8 mouse cellular contexts compared by ENCODE assay signal in genomic region chr11:120312069-120312468, GRCm38 (mm10). TPM values are rescaled to one million over a fixed set of nuclear protein-coding genes. Genes with fewer than 3 reads are reported as not detected.
DNase-seq lines count a peak whose midpoint lies in the region; ATAC-seq and TF ChIP-seq lines count a peak whose summit lies in the region.
"Had no signal": no experiment of that assay in that cellular context is flagged by ENCODE, and none has a peak within 500 bp of the region (broad histone marks: within the 10 kb centered on the region; RNA-seq: fewer than 3 reads in every experiment).

No protein-coding gene starts in this region.

- H3K27me3 ChIP-seq in heart, embryonic 16.5 days (ENCODE audit: control insufficient read depth, insufficient read depth, low read length), result no peaks in the 10 kb centered on the region
- H3K27me3 ChIP-seq in E14TG2a.4 (ENCODE audit: insufficient read depth, low read length), result peaks cover 24% of the 10 kb centered on the region
- no peaks in the 10 kb centered on the region for H3K27me3 ChIP-seq in ES-Bruce4 (ENCODE audit: control insufficient read depth, insufficient read depth, low read length, poor library complexity, severe bottlenecking)
- H3K27me3 ChIP-seq in liver, embryonic 11.5 days (replicated peaks; ENCODE audit: control insufficient read depth, insufficient read depth, low read length), result no peaks in the 10 kb centered on the region

- TF ChIP-seq POLR2A in ES-Bruce4 (IDR thresholded peaks at IDR 0.05; ENCODE audit: insufficient read depth, low read length), result no peak

- no peak overlapping the region for H3K4me3 ChIP-seq in heart, embryonic 16.5 days (ENCODE audit: low read length)
- H3K4me3 ChIP-seq in E14TG2a.4 (replicated peaks; ENCODE audit: low read length) (peak overlapping the region; percentile 37; the same call in 1 of the 2 replicates), ES-Bruce4 (ENCODE audit: low read depth, low read length) (no peak overlapping the region)
- H3K4me3 ChIP-seq in liver, embryonic 11.5 days (ENCODE audit: low read depth, low read length), result no peak overlapping the region

- H3K9ac ChIP-seq in heart, embryonic 16.5 days (ENCODE audit: low read length), result no peak overlapping the region
- H3K9ac ChIP-seq in ES-Bruce4 (ENCODE audit: low read depth, poor library complexity, severe bottlenecking), result peak overlapping the region; percentile 59; the same call in 1 of the 2 replicates
- no peak overlapping the region for H3K9ac ChIP-seq in liver, embryonic 11.5 days (ENCODE audit: low read depth, low read length)

- WGBS in heart, embryonic 16.5 days, result 78% methylated on average over 6 of the region's 6 CpGs
- 81% methylated on average over 6 of the region's 6 CpGs for WGBS in liver, embryonic 11.5 days

- no peak for DNase-seq in heart, adult 8-10 months (ENCODE audit: low spot score)
- peak; percentile 28 for DNase-seq in liver, embryonic 11.5 days (ENCODE audit: low spot score)
- DNase-seq in left cerebral cortex, postnatal 10 days (ENCODE audit: extremely low spot score in 1 of 2, low spot score in 2 of 2), result no peak
- DNase-seq in T-cell, adult 2 months (ENCODE audit: low spot score), result no peak

- TF ChIP-seq EP300 in ES-Bruce4 (IDR thresholded peaks at IDR 0.05; ENCODE audit: insufficient read depth, low read depth, low read length), result no peak

- TF ChIP-seq CTCF in E14TG2a.4 (conservative IDR thresholded peaks at IDR 0.05; ENCODE audit: low read length) (no peak), ES-Bruce4 (IDR thresholded peaks at IDR 0.05; ENCODE audit: low read depth, low read length) (no peak)

- H3K36me3 ChIP-seq in heart, embryonic 16.5 days (ENCODE audit: control insufficient read depth, insufficient read depth), result no peaks in the 10 kb centered on the region
- H3K36me3 ChIP-seq in E14TG2a.4 (ENCODE audit: insufficient read depth, low read length) (no peaks in the 10 kb centered on the region), ES-Bruce4 (ENCODE audit: control insufficient read depth, insufficient read depth, low read length, poor library complexity, severe bottlenecking) (no peaks in the 10 kb centered on the region)
- H3K36me3 ChIP-seq in liver, embryonic 11.5 days (ENCODE audit: control insufficient read depth, insufficient read depth, low read length), result no peaks in the 10 kb centered on the region

- H3K27ac ChIP-seq in heart, embryonic 16.5 days (ENCODE audit: low read length), result 0 out of 2 replicates have a peak overlapping the region, but pooled peaks have one; percentile 1
- H3K27ac ChIP-seq in ES-Bruce4 (ENCODE audit: insufficient read depth, low read length), result no peak overlapping the region
- no peak overlapping the region for H3K27ac ChIP-seq in liver, embryonic 11.5 days (ENCODE audit: low read depth, low read length)

- H3K4me2 ChIP-seq in heart, embryonic 16.5 days (ENCODE audit: low read depth, low read length), result no peak overlapping the region
- H3K4me2 ChIP-seq in liver, embryonic 11.5 days, result no peak overlapping the region; the same call in 1 of the 2 replicates

- no peak for ATAC-seq in heart, embryonic 16.5 days (replicated peaks; ENCODE audit: extremely low read depth, insufficient read depth, low FRiP score)
- ATAC-seq in liver, embryonic 11.5 days (replicated peaks; ENCODE audit: low FRiP score), result no peak

- intact Hi-C loops in left cerebral cortex, postnatal 10 days (cut with DNase I), result no loop called here

- H3K9me3 ChIP-seq in heart, embryonic 16.5 days (replicated peaks; ENCODE audit: control insufficient read depth, low read length), result no peaks in the 10 kb centered on the region
- H3K9me3 ChIP-seq in E14TG2a.4 (ENCODE audit: low read length) (peaks cover 47% of the 10 kb centered on the region), ES-Bruce4 (replicated peaks; ENCODE audit: control insufficient read depth, insufficient read depth, low read length, poor library complexity, severe bottlenecking) (no peaks in the 10 kb centered on the region)
- no peaks in the 10 kb centered on the region for H3K9me3 ChIP-seq in liver, embryonic 11.5 days (ENCODE audit: control insufficient read depth, low read length)

- H3K4me1 ChIP-seq in heart, embryonic 16.5 days (ENCODE audit: control insufficient read depth, insufficient read depth, low read length), result peaks cover 40% of the 10 kb centered on the region
- H3K4me1 ChIP-seq in E14TG2a.4 (replicated peaks; ENCODE audit: low read depth, low read length) (peaks cover 42% of the 10 kb centered on the region), ES-Bruce4 (ENCODE audit: control insufficient read depth, insufficient read depth, low read length) (peaks cover 3% of the 10 kb centered on the region)
- peaks cover 33% of the 10 kb centered on the region for H3K4me1 ChIP-seq in liver, embryonic 11.5 days (replicated peaks; ENCODE audit: control insufficient read depth, insufficient read depth, low read length)

RNA-seq across cellular contexts. Expression of gene Actg1, which starts 36.3 kb away (rescaled TPM):
- polyA plus RNA-seq in heart, embryonic 16.5 days (2015; fragmentation: Nextera tagmentation; extraction: Ambion mirVana), result 1,134 and 1,179 TPM in 2 replicates
- 100 to 1,000 TPM; 188 to 320 (median 251) TPM for total RNA-seq in heart, adult 8-10 months (2022)
- 2,484 and 2,505 TPM in 2 replicates for polyA plus RNA-seq in ES-Bruce4 (2011; ENCODE audit: insufficient read depth, insufficient read length, low read depth, missing spikeins)
- 1,592 and 1,704 TPM in 2 replicates for polyA plus RNA-seq in liver, embryonic 11.5 days (2014; fragmentation: Nextera tagmentation; extraction: Ambion mirVana)
- 1,000 to 10,000 TPM; 2,375 to 2,523 TPM for total RNA-seq in left cerebral cortex, postnatal 10 days (2021)

RNA-seq across cellular contexts. Expression of gene Fscn2, which starts 49.3 kb away (rescaled TPM):
- 0.71 and 0.91 TPM in 2 replicates for polyA plus RNA-seq in heart, embryonic 16.5 days (2015; fragmentation: Nextera tagmentation; extraction: Ambion mirVana)
- not detected for total RNA-seq in heart, adult 8-10 months (2022)
- not detected in 2 replicates for polyA plus RNA-seq in ES-Bruce4 (2011; ENCODE audit: insufficient read depth, insufficient read length, low read depth, missing spikeins)
- 0.29 TPM in 1 of 2 replicates, not detected in the other for polyA plus RNA-seq in liver, embryonic 11.5 days (2014; fragmentation: Nextera tagmentation; extraction: Ambion mirVana)
- total RNA-seq in left cerebral cortex, postnatal 10 days (2021), result not detected
- total RNA-seq: monocyte, adult 5-6 weeks had no signal
